Mouse (Mus musculus) heart, embryonic 14.5 days (tissue): ENCODE measurements around the gene Matn1. TPM values are rescaled to one million over a fixed set of nuclear protein-coding genes. Genes with fewer than 3 reads are reported as not detected.

Experiments
- ATAC-seq: fragments of 200-750 bp; cut with Nextera tagmentation; 2 replicates; pipeline ENCODE4 v1.8.0; 2017; ENCODE audit warnings: low read depth, moderate TSS enrichment; ENCODE audit not compliant: insufficient number of reproducible peaks, insufficient read depth, low FRiP score
- H3K27ac ChIP-seq, 2 experiments: fragments of 200-500 bp in 1 of 2; fragments of 300-500 bp in 1 of 2; sonication (generic) in 1 of 2; replicated peaks in 1 of 2; 2 replicates each; pipeline ENCODE4 v1.5.1; 2012 to 2014; ENCODE audit warnings: low read depth in 2 of 2, low read length in 2 of 2, control low read depth in 1 of 2, mild to moderate bottlenecking in 1 of 2, mixed read lengths in 1 of 2; ENCODE audit not compliant: control insufficient read depth in 1 of 2, insufficient read depth in 1 of 2
- H3K27me3 ChIP-seq: fragments of 300-500 bp; sonication (generic); 2 replicates; pipeline ENCODE4 v1.6.1; 2014; ENCODE audit warnings: mild to moderate bottlenecking, low read length, control low read depth; ENCODE audit not compliant: control insufficient read depth, insufficient read depth
- H3K36me3 ChIP-seq: fragments of 300-500 bp; sonication (generic); 2 replicates; pipeline ENCODE4 v1.6.1; 2014; ENCODE audit warnings: mild to moderate bottlenecking, control low read depth, low read length, mixed read lengths; ENCODE audit not compliant: control insufficient read depth, insufficient read depth
- H3K4me1 ChIP-seq, 2 experiments: fragments of 200-500 bp in 1 of 2; fragments of 300-500 bp in 1 of 2; sonication (generic) in 1 of 2; 2 replicates each; pipeline ENCODE4 v1.6.1; 2012 to 2014; ENCODE audit warnings: low read length in 2 of 2, control low read depth in 1 of 2, mixed read lengths in 1 of 2; ENCODE audit not compliant: control insufficient read depth in 2 of 2, insufficient read depth in 2 of 2
- H3K4me2 ChIP-seq: fragments of 300-500 bp; sonication (generic); 2 replicates; pipeline ENCODE4 v1.6.1; 2014; ENCODE audit warnings: mild to moderate bottlenecking, low read length
- H3K4me3 ChIP-seq, 2 experiments: fragments of 200-500 bp in 1 of 2; fragments of 300-500 bp in 1 of 2; sonication (generic) in 1 of 2; 2 replicates each; pipeline ENCODE4 v1.5.1; 2012 to 2014; ENCODE audit warnings: low read length in 2 of 2, mild to moderate bottlenecking in 2 of 2, control low read depth in 1 of 2, low read depth in 1 of 2, moderate library complexity in 1 of 2; ENCODE audit not compliant: control insufficient read depth in 1 of 2, insufficient read depth in 1 of 2
- H3K9ac ChIP-seq: fragments of 300-500 bp; sonication (generic); 2 replicates; pipeline ENCODE4 v1.6.1; 2014; ENCODE audit warnings: mild to moderate bottlenecking, low read length
- H3K9me3 ChIP-seq: fragments of 300-500 bp; sonication (generic); 2 replicates; pipeline ENCODE4 v1.6.1; 2016; ENCODE audit warnings: low read length, control low read depth; ENCODE audit not compliant: control insufficient read depth
- WGBS: fragments of 180-500 bp; shearing (Covaris S2); extraction: QIAGEN DNeasy Blood & Tissue Kit; methylation state at CpG from one replicate; pipeline ENCODE4 v1.1.7; 2014; 5-methylcytosine and 5-hydroxymethylcytosine counted together
- polyA plus RNA-seq: library from polyadenylated mRNA; unstranded; fragments of >200 nt; fragmentation: Nextera tagmentation; extraction: Ambion mirVana; gene quantifications from 2 replicates; pipeline ENCODE4 v1.2.1, GENCODE M21; 2014

Matn1 gene
- polyA plus RNA-seq, 1 experiment from 2014 or later, result not detected

DNA sequence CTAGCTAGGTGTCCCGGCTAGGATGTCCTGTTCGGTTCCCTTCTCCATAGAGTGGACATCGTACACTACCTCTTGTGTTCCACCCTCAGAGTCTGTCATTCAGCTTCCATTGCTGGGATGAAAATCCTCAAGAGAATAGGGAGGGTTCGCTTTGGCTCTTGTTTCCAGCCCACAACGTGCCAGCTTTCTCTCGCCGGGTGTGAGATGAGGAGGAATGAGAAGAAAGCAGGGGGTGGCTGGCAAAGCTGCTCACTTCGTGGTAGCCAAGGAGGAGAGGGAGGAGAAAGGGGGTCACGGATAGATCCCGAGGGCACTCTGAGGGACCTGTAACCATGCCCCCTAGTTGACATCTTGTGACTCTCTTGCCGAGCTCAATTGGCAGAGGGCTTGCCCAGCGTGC is 16.4 kb upstream of the Matn1 start:
- no peak overlapping the region for H3K27ac ChIP-seq
- no peak for ATAC-seq
- no peaks in the 10 kb centered on the region for H3K4me1 ChIP-seq
- no peaks in the 10 kb centered on the region for H3K36me3 ChIP-seq
- no peaks in the 10 kb centered on the region for H3K9me3 ChIP-seq
- H3K27me3 ChIP-seq, result no peaks in the 10 kb centered on the region
- H3K4me3 ChIP-seq, result no peak overlapping the region
- WGBS, result 82% methylated on average over 12 of the region's 12 CpGs
- H3K4me2 ChIP-seq, result no peak overlapping the region
- no peak overlapping the region for H3K9ac ChIP-seq

DNA sequence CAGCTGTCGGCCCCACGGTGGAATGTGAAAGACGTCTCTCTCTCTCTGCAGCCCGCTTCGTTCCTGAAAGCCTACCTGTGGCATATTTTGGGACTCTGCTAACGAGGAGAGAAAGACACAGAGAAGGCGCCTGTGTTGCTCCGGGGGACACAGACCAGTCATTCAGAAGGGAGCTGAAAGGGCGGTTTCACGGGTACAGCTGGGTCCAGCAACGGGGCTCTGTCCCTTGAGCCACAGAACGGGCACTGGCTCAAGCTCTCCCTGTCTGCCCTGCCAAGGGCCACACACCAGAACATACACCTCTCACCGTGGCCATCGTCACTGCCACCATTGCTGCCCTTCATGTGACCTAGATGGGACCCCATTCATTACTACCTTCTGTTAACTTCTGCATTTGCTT is 1.5 kb upstream of the Matn1 start:
- Histone ChIP-seq H3K36me3 (no peaks in the 10 kb centered on the region), H3K27ac (no peak overlapping the region), H3K9ac (no peak overlapping the region), H3K27me3 (peaks cover 13% of the 10 kb centered on the region), H3K4me2 (no peak overlapping the region), H3K4me1 (no peaks in the 10 kb centered on the region; a peak in 1 of 4 replicates), H3K4me3 (no peak overlapping the region), H3K9me3 (no peaks in the 10 kb centered on the region)
- 43% methylated on average over 14 of the region's 14 CpGs for WGBS
- no peak for ATAC-seq

DNA sequence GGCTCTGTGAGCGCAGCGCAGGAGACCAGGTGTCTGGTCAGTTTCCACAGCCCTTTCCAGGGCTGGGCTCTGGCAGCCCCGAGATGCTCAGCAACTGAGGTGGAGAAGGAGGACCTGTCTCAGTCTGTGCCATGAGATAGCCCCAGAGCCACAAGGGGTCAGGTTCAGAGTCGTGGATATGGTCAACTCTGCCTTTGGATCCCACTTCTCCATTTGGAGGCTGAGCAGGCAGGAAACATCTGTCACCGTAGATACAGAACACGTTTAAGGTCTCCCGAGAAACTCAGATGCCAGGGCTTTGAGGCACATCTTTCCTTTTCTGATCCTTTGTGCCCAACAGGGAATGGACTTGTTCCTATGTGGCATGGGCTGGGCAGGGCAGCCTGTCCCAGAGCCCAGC is 594 bp downstream of the Matn1 start:
- H3K27me3 ChIP-seq, result peaks cover 13% of the 10 kb centered on the region
- ATAC-seq, result no peak
- H3K27ac ChIP-seq, result no peak overlapping the region
- no peaks in the 10 kb centered on the region for H3K9me3 ChIP-seq
- no peaks in the 10 kb centered on the region; a peak in 1 of 4 replicates for H3K4me1 ChIP-seq
- H3K4me3 ChIP-seq, result no peak overlapping the region
- no peaks in the 10 kb centered on the region for H3K36me3 ChIP-seq
- H3K4me2 ChIP-seq, result no peak overlapping the region
- H3K9ac ChIP-seq, result no peak overlapping the region
- WGBS, result 75% methylated on average over 7 of the region's 7 CpGs

DNA sequence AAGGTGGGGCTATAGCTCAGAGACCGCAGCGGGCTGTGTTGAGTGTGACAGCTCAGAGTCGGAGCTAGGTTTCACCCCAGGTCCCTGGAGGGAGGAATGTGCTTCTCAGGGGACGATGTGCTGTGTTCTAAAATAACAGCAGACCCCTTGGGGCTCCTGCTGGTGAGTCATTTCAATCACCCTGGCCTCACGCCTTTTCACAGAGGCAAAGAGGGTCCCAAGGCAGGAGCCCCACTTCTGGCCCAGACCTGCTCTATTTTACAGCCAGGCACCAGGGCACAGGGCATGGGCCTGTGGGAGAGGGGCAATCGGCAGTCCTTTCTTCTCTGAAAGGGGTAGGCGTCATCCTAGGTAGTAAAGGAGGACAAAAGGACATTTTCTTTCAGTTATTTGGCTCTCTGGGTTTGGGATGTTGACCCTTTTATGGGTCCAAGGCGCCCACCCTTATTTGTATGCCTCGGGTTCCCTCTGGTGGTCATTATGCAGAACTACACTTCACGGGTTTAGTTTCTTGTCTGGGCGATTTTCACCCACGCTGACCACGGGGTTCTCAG is 3.0 kb downstream of the Matn1 start:
- ATAC-seq, result no peak
- no peak overlapping the region for H3K9ac ChIP-seq
- no peak overlapping the region for H3K4me2 ChIP-seq
- no peaks in the 10 kb centered on the region for H3K9me3 ChIP-seq
- H3K36me3 ChIP-seq, result no peaks in the 10 kb centered on the region
- peaks cover 16% of the 10 kb centered on the region for H3K27me3 ChIP-seq
- no peaks in the 10 kb centered on the region; a peak in 1 of 4 replicates for H3K4me1 ChIP-seq
- no peak overlapping the region for H3K4me3 ChIP-seq
- no peak overlapping the region for H3K27ac ChIP-seq
- 15% methylated on average over 13 of the region's 13 CpGs for WGBS

DNA sequence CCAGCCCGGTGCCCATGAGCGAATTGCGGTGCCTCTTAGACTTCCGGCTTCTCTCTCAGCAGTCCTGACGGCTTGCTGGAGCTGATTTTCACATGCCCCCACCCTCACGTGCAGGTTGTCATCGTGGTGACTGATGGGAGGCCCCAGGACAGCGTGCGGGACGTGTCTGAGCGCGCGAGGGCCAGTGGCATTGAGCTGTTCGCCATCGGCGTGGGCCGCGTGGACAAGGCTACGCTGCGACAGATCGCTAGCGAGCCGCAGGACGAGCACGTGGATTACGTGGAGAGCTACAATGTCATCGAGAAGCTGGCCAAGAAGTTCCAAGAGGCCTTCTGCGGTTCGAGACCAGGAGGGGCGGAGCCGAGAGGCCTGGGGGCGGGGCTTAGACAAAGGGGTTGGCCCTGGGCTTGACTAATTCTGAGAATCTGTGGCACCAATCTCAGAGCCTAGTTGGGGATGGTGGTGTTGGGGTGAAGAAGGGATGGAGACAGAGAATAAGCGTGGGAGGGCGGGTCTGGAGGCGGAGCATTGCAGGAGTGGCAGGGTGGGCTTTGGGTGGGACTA is 5.7 kb downstream of the Matn1 start:
- Histone ChIP-seq H3K9ac (no peak overlapping the region), H3K4me3 (no peak overlapping the region), H3K4me1 (no peaks in the 10 kb centered on the region), H3K27me3 (peaks cover 18% of the 10 kb centered on the region), H3K4me2 (no peak overlapping the region), H3K36me3 (no peaks in the 10 kb centered on the region), H3K27ac (no peak overlapping the region), H3K9me3 (no peaks in the 10 kb centered on the region)
- ATAC-seq, result no peak
- 77% methylated on average over 35 of the region's 35 CpGs for WGBS

DNA sequence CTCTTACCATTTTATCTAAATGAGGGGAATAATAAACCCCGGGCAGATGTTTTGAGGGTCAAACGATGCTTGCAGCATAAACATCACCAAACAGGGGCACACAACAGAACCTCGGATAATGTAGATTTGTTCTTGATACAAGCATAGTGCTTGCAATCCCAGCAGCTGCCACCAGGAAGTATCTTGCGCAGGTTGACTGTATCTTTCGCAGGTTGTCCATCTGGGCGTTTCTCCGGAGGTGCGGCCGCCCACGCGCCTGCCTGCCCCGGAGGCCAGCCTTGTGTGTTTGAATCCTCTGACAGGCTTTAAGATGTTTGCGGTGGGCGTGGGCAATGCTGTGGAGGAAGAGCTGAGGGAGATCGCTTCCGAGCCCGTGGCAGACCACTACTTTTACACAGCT is 8.3 kb downstream of the Matn1 start:
- H3K27ac ChIP-seq, result no peak overlapping the region
- H3K4me2 ChIP-seq, result no peak overlapping the region
- H3K9me3 ChIP-seq, result no peaks in the 10 kb centered on the region
- ATAC-seq, result no peak
- no peaks in the 10 kb centered on the region for H3K36me3 ChIP-seq
- H3K27me3 ChIP-seq, result peaks cover 10% of the 10 kb centered on the region; the same call in 1 of the 2 replicates
- no peak overlapping the region for H3K9ac ChIP-seq
- no peaks in the 10 kb centered on the region for H3K4me1 ChIP-seq
- no peak overlapping the region for H3K4me3 ChIP-seq
- WGBS, result 36% methylated on average over 17 of the region's 17 CpGs

DNA sequence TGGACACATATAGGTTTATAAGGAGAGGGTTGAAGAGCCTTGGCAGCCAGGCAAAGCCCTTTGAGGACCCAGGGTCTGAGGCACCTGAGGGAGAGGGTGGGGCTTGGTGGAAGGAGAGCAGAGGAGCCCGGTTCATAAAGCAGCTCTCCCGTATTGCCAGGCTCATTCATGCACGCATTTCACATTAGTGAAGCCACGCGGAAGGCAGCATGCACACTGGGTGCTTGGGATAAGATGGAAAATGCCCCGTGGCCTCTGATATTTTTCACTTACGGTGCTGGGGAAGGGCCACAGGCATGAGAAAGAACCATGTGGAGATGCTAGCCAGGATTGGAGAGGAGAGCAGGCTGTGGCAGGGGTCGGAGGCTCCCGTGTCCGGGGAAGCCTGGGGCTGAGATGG is 13.0 kb downstream of the Matn1 start:
- no peak for ATAC-seq
- Histone ChIP-seq H3K36me3 (no peaks in the 10 kb centered on the region), H3K9me3 (no peaks in the 10 kb centered on the region), H3K27me3 (peaks cover 7% of the 10 kb centered on the region; the same call in 1 of the 2 replicates), H3K4me2 (no peak overlapping the region), H3K4me3 (no peak overlapping the region), H3K9ac (no peak overlapping the region), H3K4me1 (no peaks in the 10 kb centered on the region), H3K27ac (no peak overlapping the region)
- WGBS, result 80% methylated on average over 10 of the region's 10 CpGs

DNA sequence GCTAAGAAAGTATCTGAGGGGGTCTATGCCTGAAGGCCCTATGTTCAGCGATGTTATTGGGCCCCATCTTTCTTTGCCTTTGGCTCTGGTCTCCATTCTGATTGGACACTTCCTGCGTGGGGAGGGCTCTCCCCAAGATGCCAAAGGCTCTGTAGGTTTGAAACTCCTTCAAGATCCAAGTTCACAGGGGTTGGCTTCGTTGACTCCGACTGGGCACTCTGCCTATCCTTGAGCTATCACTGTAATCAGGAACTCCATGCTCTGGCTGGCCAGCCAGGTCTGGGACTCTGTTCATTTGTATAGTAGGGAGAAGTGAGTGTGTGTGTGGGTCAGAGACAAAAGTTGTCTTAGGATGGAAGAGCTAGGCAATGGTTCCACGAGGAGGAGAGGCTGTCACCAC is 14.6 kb downstream of the Matn1 start:
- Histone ChIP-seq H3K27ac (no peak overlapping the region), H3K9me3 (no peaks in the 10 kb centered on the region), H3K36me3 (no peaks in the 10 kb centered on the region), H3K4me3 (no peak overlapping the region), H3K27me3 (0 out of 2 replicates have a peak, but pooled peaks cover 5% of the 10 kb centered on the region), H3K9ac (no peak overlapping the region), H3K4me2 (no peak overlapping the region), H3K4me1 (no peaks in the 10 kb centered on the region)
- WGBS, result 60% methylated on average over 5 of the region's 5 CpGs
- ATAC-seq, result no peak
